Mouse (Mus musculus) spleen, adult 2 months (tissue): ENCODE results near the gene Edn1.

ENCODE experiments used
- CTCF ChIP-seq: fragments of 200-500 bp; IDR thresholded peaks from 2 replicates; pipeline ENCODE4 v1.5.1; 2011; ENCODE audit warnings: mild to moderate bottlenecking, inconsistent platforms; ENCODE audit not compliant: insufficient read depth, insufficient read length, insufficient replicate concordance; ENCODE audit errors: extremely low read depth
- POLR2A ChIP-seq: fragments of 200-500 bp; IDR thresholded peaks from 2 replicates; pipeline ENCODE4 v1.6.1; 2011; ENCODE audit warnings: low read depth, low read length, inconsistent platforms

GRCm38 (mm10) chr13:42292593-42292992 is 8.7 kb upstream of the Edn1 start:
- TF ChIP-seq CTCF: no peak
- TF ChIP-seq POLR2A: no peak
